Mouse (Mus musculus): ENCODE data around the gene Rrnad1.
"Not testable (repeated sequence)": the region's sequence is repeated elsewhere in the genome, so short reads cannot be mapped to it uniquely, and the experiment has no call there.

Gene Rrnad1

GRCm38 (mm10) chr3:87913891-87914290 lies 16.6 kb downstream of the Rrnad1 start:
- DNase-seq (ENCODE audit: low spot score) = no peak

DNA sequence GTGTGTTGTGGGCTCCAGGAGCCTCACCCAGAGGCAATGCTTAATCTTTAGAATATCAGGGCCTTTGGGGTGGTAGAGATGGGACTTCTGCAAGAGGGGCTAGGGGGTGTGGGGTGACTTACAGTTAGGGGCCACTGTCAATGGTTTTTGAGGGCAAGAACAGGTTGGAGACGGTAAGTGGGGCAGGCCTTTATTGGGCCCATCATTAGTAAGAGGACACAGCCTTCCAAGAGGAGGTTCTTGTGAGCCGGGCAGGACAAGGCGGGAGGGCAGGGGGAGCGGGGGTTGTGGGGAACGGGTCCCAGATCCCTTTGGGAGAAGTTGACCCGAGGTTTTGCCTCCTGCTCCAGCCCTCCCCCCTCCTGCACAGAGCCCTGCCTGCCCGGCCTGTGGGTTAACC lies 17.0 kb downstream of the Rrnad1 start:
- no peak for DNase-seq (ENCODE audit: low spot score)

- no peak for DNase-seq (ENCODE audit: low spot score)
These were observed 19.9 kb downstream of the Rrnad1 start for GRCm38 (mm10) chr3:87910573-87911141.

DNA sequence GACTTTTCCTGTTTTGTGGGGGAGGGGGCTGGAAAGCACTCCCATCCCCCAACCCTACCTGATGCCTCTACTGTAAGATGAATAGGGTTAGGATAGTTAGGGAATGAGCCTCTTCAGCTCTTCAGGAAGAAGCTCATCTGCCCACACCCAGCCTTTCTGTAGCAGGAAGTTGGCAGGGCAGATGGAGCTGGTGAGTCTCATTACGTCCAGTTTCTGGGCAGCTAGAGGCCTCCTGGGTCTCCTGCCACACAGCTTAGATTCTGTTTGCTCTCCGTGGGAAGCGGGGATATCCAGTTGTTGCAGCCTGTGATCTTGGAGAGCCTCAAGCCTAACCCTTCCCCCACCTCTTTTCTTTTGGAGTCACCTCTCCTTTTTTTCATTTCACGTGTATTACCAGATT lies 20.6 kb downstream of the Rrnad1 start:
- DNase-seq (ENCODE audit: low spot score) = no peak

DNA sequence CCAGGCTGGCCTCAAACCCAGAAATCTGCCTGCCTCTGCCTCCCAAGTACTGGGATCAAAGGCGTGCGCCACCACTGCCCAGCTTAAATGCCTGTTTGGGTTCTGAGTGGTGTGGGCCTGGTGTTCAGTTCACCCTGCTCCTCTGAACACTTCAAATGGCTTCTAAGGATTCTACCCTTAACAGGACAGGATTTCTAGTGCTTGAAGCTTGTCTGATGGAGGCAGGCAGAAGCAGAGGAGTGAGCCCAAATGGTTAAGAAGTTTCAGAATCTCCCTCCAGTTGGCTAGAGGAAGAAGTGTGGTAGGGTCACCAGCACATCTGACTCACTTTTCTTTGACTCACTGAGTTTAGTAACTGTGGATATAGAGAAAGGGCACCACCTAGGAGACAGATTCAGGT lies 21.1 kb downstream of the Rrnad1 start:
- DNase-seq (ENCODE audit: low spot score) = no peak

- no peak for DNase-seq (ENCODE audit: low spot score)
These were observed 22.6 kb downstream of the Rrnad1 start for GRCm38 (mm10) chr3:87907906-87908305.

GRCm38 (mm10) chr3:87906981-87907857 lies 23.3 kb downstream of the Rrnad1 start:
- DNase-seq (ENCODE audit: low spot score) = no peak

- DNase-seq (ENCODE audit: low spot score) = no peak
These were observed 23.9 kb downstream of the Rrnad1 start for GRCm38 (mm10) chr3:87906601-87906980.

- DNase-seq (ENCODE audit: low spot score) = peak; percentile 94
These were observed 24.5 kb downstream of the Rrnad1 start, which contains the start of gene Hdgf for GRCm38 (mm10) chr3:87905880-87906485. Gene Hdgf, plus strand, starts transcription at chr3:87906321.

DNA sequence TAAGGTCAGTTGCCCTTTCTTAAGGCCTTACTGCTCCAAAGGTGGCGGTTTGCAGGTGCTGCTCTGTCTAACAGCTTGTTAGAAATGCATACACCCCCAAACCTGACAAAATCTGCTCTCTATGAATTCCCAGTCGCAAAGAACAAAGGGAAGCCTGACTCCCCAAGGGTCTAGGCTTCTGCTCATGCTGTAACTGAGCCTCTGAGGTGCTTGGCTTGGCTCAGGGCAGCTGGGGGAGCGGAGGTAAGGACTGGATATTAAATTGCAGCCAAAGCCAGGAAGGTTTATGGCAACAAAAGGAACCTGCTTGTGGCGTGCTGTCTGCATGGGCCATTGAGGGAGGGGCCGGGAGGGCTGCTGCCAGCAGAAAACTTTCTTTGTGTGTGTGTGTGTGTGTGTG lies 26.7 kb downstream of the Rrnad1 start:
- DNase-seq (ENCODE audit: low spot score) = no peak

- DNase-seq (ENCODE audit: low spot score) = not testable (repeated sequence)
These were observed 28.6 kb downstream of the Rrnad1 start for GRCm38 (mm10) chr3:87901959-87902358.

GRCm38 (mm10) chr3:87901036-87901624 lies 29.4 kb downstream of the Rrnad1 start:
- peak; percentile 86 for DNase-seq (ENCODE audit: low spot score)

GRCm38 (mm10) chr3:87899776-87900175 lies 30.7 kb downstream of the Rrnad1 start:
- DNase-seq (ENCODE audit: low spot score) = no peak

- DNase-seq (ENCODE audit: low spot score) = no peak
These were observed 31.3 kb downstream of the Rrnad1 start for GRCm38 (mm10) chr3:87899266-87899665.

GRCm38 (mm10) chr3:87893367-87893905 lies 37.1 kb downstream of the Rrnad1 start:
- no peak for DNase-seq (ENCODE audit: low spot score)

DNA sequence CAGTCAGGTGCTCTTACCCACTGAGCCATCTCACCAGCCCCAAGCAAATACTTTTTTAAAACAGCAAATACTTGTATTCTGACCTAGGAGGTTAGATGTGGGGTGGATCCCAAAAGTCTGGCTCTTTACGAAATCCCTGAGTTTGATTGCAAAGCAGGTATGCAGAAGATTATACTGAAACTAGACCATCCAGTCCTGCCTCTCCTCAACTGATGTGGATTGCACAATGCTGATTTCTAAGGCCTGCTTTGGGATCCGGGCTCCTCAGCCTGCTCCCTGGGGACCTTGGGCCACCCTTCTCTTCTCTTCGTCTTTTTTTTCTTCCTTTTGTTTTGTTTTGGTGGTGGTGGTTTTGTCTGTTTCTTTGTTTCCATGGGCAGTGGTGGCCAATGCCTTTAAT lies 39.0 kb downstream of the Rrnad1 start:
- no peak for DNase-seq (ENCODE audit: low spot score)

GRCm38 (mm10) chr3:87887400-87887799 lies 43.1 kb downstream of the Rrnad1 start:
- not testable (repeated sequence) for DNase-seq (ENCODE audit: low spot score)

DNA sequence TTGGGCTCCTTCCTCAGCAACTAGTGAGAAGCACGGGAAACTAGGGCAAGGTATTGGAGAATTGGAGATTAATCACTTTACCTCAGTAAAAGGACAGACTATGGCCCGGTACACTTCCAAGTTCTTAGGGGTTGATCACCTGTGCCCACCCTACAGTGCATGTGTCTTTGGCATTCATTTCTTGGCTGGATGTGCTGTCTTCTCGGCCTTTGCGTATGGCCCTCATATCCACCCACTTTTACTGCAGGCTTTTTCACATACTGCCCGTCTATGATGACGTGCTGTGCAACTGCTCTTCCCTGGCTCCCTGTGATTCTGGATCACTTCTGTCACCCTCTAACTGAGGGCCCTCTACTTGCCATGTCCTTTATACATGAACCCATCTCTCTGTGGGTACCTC lies 44.1 kb downstream of the Rrnad1 start:
- DNase-seq (ENCODE audit: low spot score) = no peak

- no peak for DNase-seq (ENCODE audit: low spot score)
These were observed 44.5 kb downstream of the Rrnad1 start for GRCm38 (mm10) chr3:87886004-87886365.

DNA sequence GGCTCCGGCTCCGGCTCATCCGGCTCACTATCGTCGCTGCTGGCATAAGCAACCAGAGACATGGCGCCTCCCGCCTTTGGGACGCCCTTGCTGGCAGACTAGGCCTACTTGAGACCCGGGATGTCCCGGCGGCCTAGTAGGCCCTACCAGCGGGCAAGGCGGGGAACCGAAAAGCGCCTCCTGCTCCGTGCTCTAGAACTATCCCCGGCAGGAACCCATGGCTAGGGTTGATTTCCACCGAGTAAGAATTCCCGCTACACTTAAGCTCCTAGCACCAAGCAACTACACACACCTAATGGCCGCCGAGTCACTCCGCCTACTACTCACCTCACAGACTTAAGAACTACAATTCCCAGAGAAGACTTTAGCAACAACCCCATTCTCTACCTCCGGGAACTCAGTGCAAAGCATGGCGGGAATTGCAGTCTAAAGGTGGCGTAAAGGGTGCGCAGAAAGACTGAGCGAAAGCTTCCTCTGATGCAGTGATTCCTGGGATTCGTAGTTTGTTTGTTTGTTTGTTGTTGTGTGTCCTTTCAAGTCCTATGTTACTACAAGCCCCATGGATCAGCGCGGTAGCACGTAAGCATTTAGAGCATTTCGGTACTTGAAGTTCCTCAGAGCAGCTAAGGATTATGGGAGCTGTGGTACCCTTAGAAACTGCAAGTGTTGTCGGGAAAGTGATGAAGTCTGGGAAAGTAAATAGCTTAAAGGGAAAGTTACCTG lies 45.1 kb downstream of the Rrnad1 start, which contains the start of gene Prcc:
Gene Prcc (minus strand): TSS at position 328 of the 723 bp plus-strand sequence.
- DNase-seq (ENCODE audit: low spot score) = peak; percentile 96

DNA sequence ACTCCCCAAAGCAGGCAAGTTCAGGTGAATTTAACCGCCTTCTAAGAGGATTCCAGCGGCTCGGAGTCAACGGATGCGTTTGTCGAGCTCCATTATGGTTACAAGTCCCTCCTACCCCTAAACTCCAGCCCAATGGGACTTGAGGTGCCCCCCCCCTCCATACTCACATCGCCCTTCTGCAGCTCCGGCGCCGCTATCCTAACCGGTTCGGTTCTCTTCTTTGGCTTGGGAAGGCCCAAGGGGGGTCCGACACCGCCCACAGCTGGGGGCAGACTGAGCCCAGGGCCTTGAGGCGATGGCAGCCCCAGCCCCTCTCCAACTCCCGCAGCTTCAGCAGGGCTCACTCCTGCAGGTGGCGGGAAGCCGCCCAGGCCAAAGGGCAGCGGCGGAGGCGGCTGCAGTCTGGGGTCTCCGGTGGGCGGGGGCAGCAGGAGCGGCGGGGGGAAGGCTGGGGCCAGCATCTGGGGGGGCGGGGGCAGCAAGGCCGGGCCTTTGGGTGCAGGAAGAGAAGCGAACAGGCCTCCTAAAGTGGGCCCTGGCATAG lies 45.7 kb downstream of the Rrnad1 start:
- no peak for DNase-seq (ENCODE audit: low spot score)
